Mouse (Mus musculus): ENCODE data around the gene Gm20822.
"Not testable (repeated sequence)": the region's sequence is repeated elsewhere in the genome, so short reads cannot be mapped to it uniquely, and the experiment has no call there.

Gene Gm20822

DNA sequence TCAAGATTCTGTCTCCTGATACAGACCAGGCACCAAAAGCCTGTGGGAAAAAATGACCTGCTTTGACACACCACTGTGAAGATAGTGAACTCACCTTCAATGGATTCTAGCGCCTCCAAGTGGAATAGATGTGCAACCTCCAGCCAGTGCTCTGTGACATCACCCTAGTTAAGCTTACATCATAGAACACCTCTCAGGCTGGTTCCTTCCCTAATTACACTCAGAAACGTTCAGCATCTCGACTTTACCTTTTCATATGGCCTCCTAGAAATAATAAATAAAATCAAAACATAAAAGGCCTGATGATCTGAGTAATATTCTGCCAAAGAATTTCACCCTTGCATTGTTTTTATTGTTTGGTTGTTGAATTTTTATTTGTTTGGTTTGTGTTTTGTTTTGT lies at the start of gene Gm20822:
Gene Gm20822, minus strand, starts transcription at position 101 of the 400 bp plus-strand sequence.
- DNase-seq (ENCODE audit: low spot score in 2 of 2): not testable (repeated sequence)
